Mouse (Mus musculus) embryo, embryonic 11 days (tissue): Measurements from ENCODE around the gene Alkbh7.

Experiments
- DNase-seq: peaks from one replicate; pipeline ENCODE4 v3.0.0-alpha.2; 2015

Gene Alkbh7

DNA sequence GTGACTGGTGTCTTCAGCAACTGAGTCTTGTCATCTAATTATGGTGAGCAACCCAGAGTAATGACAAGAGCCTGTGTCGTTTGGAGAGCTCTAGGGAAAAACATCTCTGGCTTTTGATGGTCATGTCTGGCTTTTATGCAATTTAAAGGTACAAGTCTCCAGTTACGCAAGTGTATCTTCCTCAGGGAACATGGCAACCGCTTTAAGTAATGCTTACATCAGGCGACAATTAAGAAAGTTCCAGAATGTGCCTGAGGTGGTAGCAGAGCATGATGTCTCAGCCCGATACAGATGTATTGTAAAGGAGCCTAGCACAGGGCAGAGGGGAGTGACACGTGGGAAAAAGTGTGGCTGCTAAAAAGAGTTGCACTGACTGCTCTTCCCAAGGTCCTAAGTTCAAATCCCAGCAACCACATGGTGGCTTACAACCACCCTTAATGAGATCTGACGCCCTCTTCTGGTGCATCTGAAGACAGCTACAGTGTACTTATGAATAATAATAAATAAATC lies 8.2 kb upstream of the Alkbh7 start:
- DNase-seq, result no peak

DNA sequence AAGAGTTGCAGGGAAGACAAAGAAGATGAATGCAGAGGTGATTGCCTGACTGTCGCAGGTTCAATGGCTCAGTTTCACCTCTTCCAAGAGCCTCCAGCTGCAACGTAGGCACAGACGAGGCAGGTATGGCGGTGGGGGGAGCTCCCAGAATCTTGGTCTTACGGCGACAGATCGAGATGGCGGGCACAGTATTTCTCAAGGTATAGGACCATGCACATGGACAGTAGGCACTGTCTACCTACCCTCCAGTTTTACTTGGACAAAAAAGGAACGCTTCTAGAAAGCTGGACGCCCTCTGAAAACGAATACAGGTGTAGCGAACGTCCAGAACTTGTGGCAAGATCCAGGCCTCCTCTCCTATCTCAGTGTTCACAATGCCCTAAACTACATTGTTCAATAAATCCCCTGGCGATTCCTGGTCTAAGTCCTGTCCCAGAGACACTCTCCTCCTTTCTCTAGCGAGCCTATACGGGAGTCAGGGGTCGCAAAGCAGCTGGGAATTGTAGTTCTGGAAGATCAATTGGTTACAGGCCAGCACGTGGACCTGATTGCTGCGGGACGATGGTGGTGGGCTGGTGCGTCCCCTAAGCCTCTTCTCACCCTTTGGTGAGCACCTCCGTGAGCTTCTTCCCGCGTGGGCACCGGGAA lies 7.5 kb upstream of the Alkbh7 start:
- DNase-seq, result peak; percentile 91

DNA sequence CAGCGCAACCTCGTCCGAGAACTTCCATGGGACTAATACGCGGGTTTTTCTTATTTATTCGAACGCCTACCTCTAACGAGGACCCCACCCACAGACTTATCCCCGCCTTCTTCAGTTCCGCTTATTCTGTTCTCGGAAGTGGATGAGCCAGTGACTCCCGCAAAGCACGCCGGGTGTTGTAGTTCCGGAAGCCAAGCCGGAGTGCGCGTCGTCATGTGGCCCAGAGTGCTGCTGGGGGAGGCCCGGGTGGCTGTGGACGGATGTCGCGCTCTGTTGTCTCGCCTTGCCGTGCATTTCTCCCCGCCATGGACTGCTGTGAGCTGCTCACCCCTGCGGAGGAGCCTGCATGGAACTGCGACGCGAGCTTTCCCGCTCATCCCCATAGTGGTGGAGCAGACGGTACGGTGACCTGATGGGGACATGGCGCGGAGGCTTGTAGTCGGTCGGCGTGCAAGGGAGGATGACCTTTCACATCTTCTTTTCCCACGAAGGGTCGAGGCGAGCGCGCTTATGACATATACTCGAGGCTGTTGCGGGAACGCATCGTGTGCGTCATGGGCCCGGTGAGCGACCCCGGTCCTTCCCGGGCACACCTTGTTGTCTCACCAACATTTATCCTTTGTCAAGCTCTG lies 6.9 kb upstream of the Alkbh7 start, which contains the start of gene Clpp:
TSS of gene Clpp (plus strand) at position 191 of the 632 bp plus-strand sequence.
- DNase-seq, result peak; percentile 96

GRCm38 (mm10) chr17:56990966-56991365 lies 6.2 kb upstream of the Alkbh7 start:
- DNase-seq, result no peak

GRCm38 (mm10) chr17:56995046-56995445 lies 2.1 kb upstream of the Alkbh7 start:
- DNase-seq, result no peak

DNA sequence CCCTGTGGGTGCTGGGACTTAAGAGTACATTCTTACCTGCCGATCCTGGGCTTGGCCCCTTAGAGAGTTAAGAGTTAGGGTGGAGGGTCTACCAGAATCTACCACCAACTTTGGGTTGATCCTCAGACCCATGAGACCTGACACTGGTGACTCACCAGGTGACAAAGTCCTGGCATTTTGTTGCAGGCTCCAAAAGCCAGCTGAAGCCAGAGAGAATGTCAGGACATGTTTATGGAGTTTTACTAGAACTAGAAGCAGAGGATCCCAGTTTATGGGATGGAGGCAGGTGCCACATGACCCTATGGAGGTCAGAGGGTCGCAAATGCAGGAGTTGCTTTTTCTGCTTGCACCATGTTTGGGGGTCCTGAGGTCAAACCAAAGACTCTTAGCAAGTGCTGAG lies 633 bp upstream of the Alkbh7 start:
- no peak for DNase-seq

- DNase-seq, result no peak
Measured at GRCm38 (mm10) chr17:56999414-56999813, 2.3 kb downstream of the Alkbh7 start.

GRCm38 (mm10) chr17:56999968-57000609 lies 3.0 kb downstream of the Alkbh7 start, which contains the start of gene Pspn:
Pspn (minus strand) TSS chr17:57000018.
- DNase-seq, result no peak

DNA sequence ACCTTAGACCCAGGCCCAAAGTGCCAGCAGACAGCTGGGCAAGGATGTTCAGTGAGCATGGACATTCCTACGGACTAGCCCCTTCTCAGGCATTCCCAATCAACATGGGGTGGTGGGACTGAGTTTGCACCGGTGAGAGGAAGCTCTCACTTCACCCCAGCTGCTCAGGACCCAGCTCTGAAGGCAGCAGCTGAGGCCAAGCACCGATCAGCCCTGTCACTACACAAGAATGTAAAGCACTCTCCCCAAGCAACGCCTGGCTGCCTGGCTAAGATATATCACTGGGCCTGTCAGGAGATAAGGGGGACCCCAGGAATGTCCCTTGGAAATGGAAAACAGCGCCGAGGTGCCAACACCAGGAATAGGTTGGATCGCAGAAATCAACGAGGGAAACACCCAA lies 4.1 kb downstream of the Alkbh7 start:
- no peak for DNase-seq

- DNase-seq, result no peak
Measured at GRCm38 (mm10) chr17:57003994-57004393, 6.9 kb downstream of the Alkbh7 start.

GRCm38 (mm10) chr17:57007137-57007905 lies 10.2 kb downstream of the Alkbh7 start:
- no peak for DNase-seq

- no peak for DNase-seq
Measured at GRCm38 (mm10) chr17:57010911-57011235, 13.7 kb downstream of the Alkbh7 start.

DNA sequence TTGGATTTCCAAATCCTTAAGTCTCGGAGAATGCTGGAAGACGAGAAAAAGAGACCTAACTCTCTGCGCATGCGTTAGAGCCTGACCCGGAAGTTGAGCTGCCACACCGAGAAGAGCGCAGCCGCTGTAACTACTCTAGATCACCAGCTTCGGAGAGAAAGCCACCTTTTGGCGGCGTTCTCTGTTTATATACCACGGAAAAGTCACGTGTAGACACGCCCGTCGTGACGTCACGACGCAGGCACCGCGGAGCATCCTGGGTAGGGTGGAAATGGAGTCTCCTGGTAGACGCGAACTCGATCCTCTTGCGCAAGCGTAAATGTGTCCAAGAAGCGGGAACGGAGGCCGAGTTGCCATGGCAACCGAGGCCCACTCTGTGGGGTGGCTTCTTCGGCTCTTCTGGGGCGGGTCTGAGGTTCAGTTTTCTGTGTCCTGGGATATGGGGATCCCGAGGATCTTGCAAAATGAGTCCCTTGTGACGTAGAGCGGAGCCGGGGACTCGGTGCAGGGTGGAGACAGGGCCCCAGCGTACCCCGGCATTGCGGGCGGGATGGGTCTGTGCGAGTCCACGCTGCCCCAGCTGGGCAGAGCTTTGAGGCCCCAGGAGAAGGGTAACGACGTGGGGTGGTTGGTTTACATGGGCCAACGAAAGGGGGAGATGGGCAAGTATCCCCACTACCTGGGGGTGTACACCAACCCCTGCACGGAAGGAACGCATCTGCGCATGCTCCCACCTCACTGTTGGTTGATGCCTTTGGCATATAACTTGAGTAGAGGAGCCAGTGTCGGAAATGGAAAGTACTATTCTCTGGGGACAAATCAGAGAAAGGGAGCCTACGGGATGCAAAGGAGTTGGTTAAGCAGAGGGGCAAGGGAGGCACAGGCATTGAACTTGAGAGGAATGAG lies 14.3 kb downstream of the Alkbh7 start, which contains the start of the genes Gtf2f1 and Gm17949:
TSS of gene Gtf2f1 (minus strand) at position 53 of the 906 bp plus-strand sequence.
TSS of gene Gm17949 (plus strand) at position 234 of the 906 bp plus-strand sequence.
- peak; percentile 99 for DNase-seq

GRCm38 (mm10) chr17:57012245-57012795 lies 15.2 kb downstream of the Alkbh7 start:
- no peak for DNase-seq

DNA sequence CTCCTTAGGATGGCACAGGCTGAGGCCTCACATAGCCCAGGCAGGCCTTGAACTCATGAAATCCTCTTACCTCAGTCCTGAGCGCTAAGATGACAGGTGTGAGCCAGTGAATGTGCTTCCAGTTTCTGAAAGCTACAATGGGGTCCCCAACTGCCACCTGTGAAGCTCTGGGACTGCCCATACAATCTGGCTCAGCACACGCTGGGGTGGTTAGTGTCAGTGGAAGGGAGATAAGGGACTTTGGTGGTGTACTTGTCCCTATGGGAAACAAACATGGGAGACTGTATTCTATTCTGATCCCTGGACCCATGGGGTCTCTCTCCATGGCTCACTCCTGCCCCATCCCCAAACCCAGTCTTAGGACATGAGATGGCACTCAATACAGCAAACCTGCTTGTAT lies 22.6 kb downstream of the Alkbh7 start:
- DNase-seq, result no peak

DNA sequence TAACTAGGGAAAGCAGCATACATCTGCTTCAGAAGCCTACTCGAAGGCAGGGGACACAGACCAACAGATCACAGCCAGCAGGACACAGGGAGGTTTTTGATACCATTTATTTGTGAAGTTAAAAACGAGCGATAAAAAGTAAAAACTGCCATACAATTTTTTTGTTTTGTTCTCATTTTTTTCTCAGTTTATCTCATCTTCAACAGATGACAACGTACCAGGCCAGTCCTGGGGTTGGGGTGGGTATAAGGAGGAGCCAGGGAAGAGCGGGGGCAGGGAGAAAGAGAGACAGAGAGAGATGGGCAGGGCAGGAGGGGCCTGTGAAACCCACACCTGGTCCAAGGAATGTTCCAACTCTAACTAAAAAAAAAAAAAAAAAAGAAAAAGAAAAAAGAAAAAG lies 23.8 kb downstream of the Alkbh7 start:
- no peak for DNase-seq

DNA sequence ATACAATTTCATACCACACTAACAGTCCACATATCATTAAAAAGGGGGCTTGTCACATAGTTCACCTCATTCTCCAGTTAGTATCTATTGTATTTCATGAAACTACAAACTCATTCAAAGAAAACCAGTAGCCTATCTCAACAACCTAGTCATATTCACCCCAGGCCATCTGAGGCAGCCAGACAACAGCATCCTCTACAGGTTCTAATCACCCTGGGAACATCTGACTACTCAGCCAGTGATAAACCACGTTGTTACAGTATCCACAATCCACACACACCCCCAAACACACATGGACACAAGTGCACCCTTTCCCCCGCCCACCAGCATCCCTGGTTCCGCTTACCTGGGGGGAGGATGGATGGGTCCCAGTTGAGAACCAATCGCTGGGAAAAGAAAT lies 30.3 kb downstream of the Alkbh7 start:
- no peak for DNase-seq

DNA sequence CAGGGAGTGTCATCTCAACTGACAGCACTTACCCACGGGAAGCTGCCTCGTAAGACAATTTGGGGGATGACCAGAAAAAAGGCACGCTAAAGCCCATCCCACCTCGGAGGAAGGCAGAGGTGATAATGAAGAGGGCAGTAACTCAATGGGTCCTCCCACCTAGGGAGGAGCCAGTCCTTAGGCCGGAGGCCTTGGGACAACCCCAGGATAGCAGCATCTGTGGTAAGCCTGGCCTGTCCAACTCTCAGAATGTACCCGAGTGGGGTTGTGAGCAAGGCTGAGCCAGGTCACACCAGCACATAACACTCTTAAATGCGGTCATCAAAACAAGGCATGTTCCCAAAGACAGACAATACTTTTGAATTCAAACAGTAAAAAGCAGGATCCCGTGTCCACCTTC lies 32.6 kb downstream of the Alkbh7 start:
- DNase-seq, result peak; percentile 12

- DNase-seq, result peak; percentile 76
Measured at GRCm38 (mm10) chr17:57030931-57031660, 34.0 kb downstream of the Alkbh7 start, which contains the start of gene Khsrp. Khsrp (minus strand) TSS chr17:57031522.

GRCm38 (mm10) chr17:57031661-57032420 lies 34.7 kb downstream of the Alkbh7 start:
- peak; percentile 100 for DNase-seq
